Mouse (Mus musculus): Measurements from ENCODE around the gene Bco1.

DNA sequence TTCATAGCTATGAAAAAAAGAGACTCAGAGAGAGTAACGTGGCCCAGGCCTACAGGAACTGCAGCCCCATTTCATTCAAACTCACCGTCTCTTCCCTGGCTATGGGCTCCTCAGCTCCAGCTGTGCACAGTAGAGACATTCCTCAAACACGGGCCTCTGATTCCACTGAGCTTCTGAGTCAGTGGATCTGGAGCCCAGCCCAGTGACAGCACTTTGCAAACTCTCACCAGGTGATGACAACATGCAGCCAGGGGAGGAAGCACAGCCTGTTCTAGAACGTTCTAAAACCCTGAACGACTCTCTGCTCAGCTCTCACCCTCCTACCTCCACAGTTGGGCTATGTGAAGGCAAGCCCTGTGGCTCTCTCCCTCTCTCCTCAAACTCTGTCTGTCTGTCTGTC is 1.6 kb upstream of the Bco1 start:
- TF ChIP-seq POLR2A (IDR thresholded peaks at IDR 0.05; ENCODE audit: low read depth, low read length): no peak
- no peak for TF ChIP-seq CTCF (IDR thresholded peaks at IDR 0.05; ENCODE audit: extremely low read depth, insufficient read depth, insufficient read length, insufficient replicate concordance)

Measured in spleen, adult 2 months (tissue).